Mouse (Mus musculus) midbrain, embryonic 11.5 days (tissue): ENCODE results near the gene Pex13. TPM values are rescaled to one million over a fixed set of nuclear protein-coding genes. Genes with fewer than 3 reads are reported as not detected.

Source experiments
- ATAC-seq: fragments of 200-750 bp; cut with Nextera tagmentation; 2 replicates; pipeline ENCODE4 v1.8.0; 2017; ENCODE audit warnings: moderate TSS enrichment, moderate library complexity; ENCODE audit not compliant: low FRiP score
- DNase-seq: peaks from one replicate; pipeline ENCODE4 v3.0.0; 2015; ENCODE audit warnings: low spot score; ENCODE audit errors: missing footprints
- H3K27ac ChIP-seq: fragments of 300-500 bp; sonication (generic); 2 replicates; pipeline ENCODE4 v1.5.1; 2014; ENCODE audit warnings: low read depth, low read length
- H3K27me3 ChIP-seq: fragments of 300-500 bp; sonication (generic); 2 replicates; pipeline ENCODE4 v1.6.1; 2014; ENCODE audit warnings: mild to moderate bottlenecking, low read length, moderate library complexity, mixed read lengths; ENCODE audit not compliant: control insufficient read depth, insufficient read depth
- H3K36me3 ChIP-seq: fragments of 300-500 bp; sonication (generic); 2 replicates; pipeline ENCODE4 v1.6.1; 2014; ENCODE audit warnings: mild to moderate bottlenecking, low read length, moderate library complexity, mixed read lengths; ENCODE audit not compliant: control insufficient read depth, insufficient read depth
- H3K4me1 ChIP-seq: fragments of 300-500 bp; sonication (generic); 2 replicates; pipeline ENCODE4 v1.6.1; 2014; ENCODE audit warnings: low read length; ENCODE audit not compliant: control insufficient read depth, insufficient read depth
- H3K4me2 ChIP-seq: fragments of 300-500 bp; sonication (generic); 2 replicates; pipeline ENCODE4 v1.6.1; 2014; ENCODE audit warnings: mild to moderate bottlenecking, moderate library complexity
- H3K4me3 ChIP-seq: fragments of 300-500 bp; sonication (generic); 2 replicates; pipeline ENCODE4 v1.5.1; 2014; ENCODE audit warnings: low read depth, low read length
- H3K9ac ChIP-seq: fragments of 300-500 bp; sonication (generic); 2 replicates; pipeline ENCODE4 v1.6.1; 2014; ENCODE audit warnings: low read length
- H3K9me3 ChIP-seq: fragments of 300-500 bp; sonication (generic); 2 replicates; pipeline ENCODE4 v1.6.1; 2016; ENCODE audit warnings: low read length; ENCODE audit not compliant: control insufficient read depth
- WGBS: fragments of 180-500 bp; shearing (Covaris S2); extraction: QIAGEN DNeasy Blood & Tissue Kit; methylation state at CpG from one replicate; pipeline ENCODE4 v1.1.7; 2014; 5-methylcytosine and 5-hydroxymethylcytosine counted together
- polyA plus RNA-seq: library from polyadenylated mRNA; unstranded; fragments of >200 nt; fragmentation: Nextera tagmentation; extraction: Ambion mirVana; gene quantifications from 2 replicates; pipeline ENCODE4 v1.2.1, GENCODE M21; 2014

Gene Pex13
- polyA plus RNA-seq, 1 experiment from 2014 or later = 45.0 TPM

DNA sequence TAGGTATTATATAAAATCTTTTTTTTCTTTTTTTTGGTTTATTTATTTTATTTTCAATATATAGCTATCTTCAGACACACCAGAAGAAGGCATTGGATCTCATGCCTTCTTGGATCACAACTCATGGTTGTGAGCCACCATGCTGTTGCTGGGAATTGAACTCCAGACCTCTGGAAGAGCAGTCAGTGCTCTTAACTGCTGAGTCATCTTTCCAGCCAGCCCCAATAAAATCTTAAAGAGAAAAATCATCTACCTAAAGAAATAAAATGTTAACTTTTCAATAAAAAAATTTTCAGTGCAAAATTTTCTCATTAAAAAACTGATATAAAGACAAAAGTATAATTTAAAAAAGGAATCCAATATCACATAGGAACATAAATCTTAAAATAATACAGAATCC lies 1.5 kb downstream of the Pex13 start:
- H3K4me3 ChIP-seq = no peak overlapping the region
- no peak overlapping the region for H3K9ac ChIP-seq
- no peak overlapping the region for H3K27ac ChIP-seq
- no peak for ATAC-seq
- no peak overlapping the region for H3K4me2 ChIP-seq
- no peaks in the 10 kb centered on the region for H3K9me3 ChIP-seq
- no peak for DNase-seq
- peaks cover 2% of the 10 kb centered on the region; the same call in 1 of the 2 replicates for H3K4me1 ChIP-seq
- H3K36me3 ChIP-seq = no peaks in the 10 kb centered on the region
- no peaks in the 10 kb centered on the region for H3K27me3 ChIP-seq

DNA sequence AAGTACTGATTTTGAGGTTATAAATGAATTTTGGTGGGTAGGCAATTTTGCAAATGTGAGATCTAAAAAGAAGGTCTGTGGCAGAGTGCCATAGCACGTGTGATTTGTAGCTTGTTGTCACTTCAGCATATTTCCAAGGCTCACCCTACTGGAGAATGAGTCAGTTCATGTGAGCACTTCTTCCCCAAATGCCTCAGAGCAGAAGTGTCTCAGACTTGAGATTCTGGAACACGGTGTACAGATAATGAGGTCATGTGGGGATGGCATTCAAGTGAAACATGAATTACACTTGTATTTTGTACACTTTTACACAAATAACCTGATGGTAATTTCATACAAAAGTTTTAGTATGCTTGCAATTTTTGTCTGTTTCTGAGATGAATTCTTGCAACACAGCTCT lies 8.0 kb downstream of the Pex13 start:
- Histone ChIP-seq H3K27me3 (no peaks in the 10 kb centered on the region), H3K4me2 (no peak overlapping the region), H3K36me3 (no peaks in the 10 kb centered on the region), H3K9ac (no peak overlapping the region), H3K4me1 (no peaks in the 10 kb centered on the region), H3K4me3 (no peak overlapping the region), H3K27ac (no peak overlapping the region), H3K9me3 (no peaks in the 10 kb centered on the region)
- DNase-seq = no peak
- ATAC-seq = no peak
- WGBS = 87% methylated on average over 2 of the region's 2 CpGs

DNA sequence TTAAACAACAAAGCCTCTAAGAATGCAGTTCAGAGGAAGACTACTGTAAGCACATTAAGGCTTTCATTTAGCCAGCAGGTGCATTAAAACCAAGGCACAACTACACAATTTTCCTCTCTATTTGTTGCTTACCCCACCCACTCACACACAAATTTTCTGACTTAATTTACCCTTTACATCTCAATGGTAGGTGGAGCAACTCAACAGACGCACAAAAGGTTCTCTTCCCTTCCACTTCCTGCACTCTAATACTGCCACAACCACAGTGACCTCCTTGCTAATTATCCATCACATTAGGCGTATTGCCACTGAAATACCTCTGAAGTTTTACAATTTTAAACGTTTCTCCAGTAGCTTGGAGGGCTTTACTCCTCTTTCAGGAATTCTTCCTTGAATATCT lies 12.1 kb downstream of the Pex13 start:
- no peaks in the 10 kb centered on the region for H3K4me1 ChIP-seq
- no peak overlapping the region for H3K4me2 ChIP-seq
- H3K9me3 ChIP-seq = no peaks in the 10 kb centered on the region
- no peak overlapping the region for H3K27ac ChIP-seq
- H3K36me3 ChIP-seq = no peaks in the 10 kb centered on the region; the same call in 1 of the 2 replicates
- H3K9ac ChIP-seq = no peak overlapping the region
- 74% methylated on average over 3 of the region's 3 CpGs for WGBS
- ATAC-seq (no peak), DNase-seq (no peak)
- H3K4me3 ChIP-seq = no peak overlapping the region
- H3K27me3 ChIP-seq = no peaks in the 10 kb centered on the region

DNA sequence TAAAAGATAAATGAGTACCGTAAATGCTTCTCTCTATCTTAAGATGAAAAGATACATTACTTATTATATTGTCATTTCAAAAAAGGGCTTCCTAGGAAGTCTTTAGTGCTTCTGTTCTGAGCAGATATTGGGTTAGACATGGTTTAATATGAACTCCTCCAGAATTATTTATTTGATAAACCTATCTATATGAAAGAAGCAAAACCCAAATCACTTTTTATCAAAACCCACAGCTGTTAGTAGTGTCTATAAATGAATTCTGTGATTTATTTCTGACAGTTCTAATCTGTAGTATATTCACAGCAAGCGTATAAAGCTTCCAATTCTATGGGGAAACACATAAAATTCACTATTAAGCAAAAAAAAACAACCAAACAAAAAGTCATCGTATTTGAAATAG lies 17.9 kb downstream of the Pex13 start:
- Histone ChIP-seq H3K4me1 (no peaks in the 10 kb centered on the region), H3K4me3 (no peak overlapping the region), H3K36me3 (no peaks in the 10 kb centered on the region; the same call in 1 of the 2 replicates), H3K27ac (no peak overlapping the region), H3K9ac (no peak overlapping the region), H3K27me3 (no peaks in the 10 kb centered on the region), H3K4me2 (no peak overlapping the region), H3K9me3 (no peaks in the 10 kb centered on the region)
- DNase-seq (no peak), ATAC-seq (no peak)
- 94% methylated on average over 3 of the region's 3 CpGs for WGBS

DNA sequence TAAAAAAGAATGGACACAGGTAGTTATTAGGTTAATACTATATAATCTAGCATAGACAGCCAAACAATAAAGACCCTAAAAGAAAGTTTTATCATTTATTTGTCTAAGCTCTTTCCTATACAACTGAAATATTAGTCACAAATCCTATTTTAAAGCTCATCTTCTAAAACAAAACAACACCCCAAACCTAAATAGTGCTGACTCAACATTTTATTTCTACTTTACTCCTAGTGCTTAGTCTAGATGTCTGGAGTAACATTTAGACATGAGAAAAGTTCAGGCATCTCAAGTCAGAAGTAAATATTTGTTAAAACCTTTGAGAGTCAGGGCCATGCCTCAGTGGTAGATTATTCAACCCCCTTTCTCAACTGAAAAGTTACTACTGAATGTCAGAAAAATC lies 18.3 kb downstream of the Pex13 start:
- DNase-seq (no peak), ATAC-seq (no peak)
- Histone ChIP-seq H3K4me2 (no peak overlapping the region), H3K27ac (no peak overlapping the region), H3K9ac (no peak overlapping the region), H3K4me3 (no peak overlapping the region), H3K36me3 (no peaks in the 10 kb centered on the region; the same call in 1 of the 2 replicates), H3K27me3 (no peaks in the 10 kb centered on the region), H3K9me3 (no peaks in the 10 kb centered on the region), H3K4me1 (no peaks in the 10 kb centered on the region)

- WGBS = 81% methylated on average over 8 of the region's 8 CpGs
- no peaks in the 10 kb centered on the region for H3K27me3 ChIP-seq
- no peaks in the 10 kb centered on the region for H3K4me1 ChIP-seq
- H3K36me3 ChIP-seq = no peaks in the 10 kb centered on the region
- H3K9ac ChIP-seq = no peak overlapping the region
- DNase-seq (no peak), ATAC-seq (no peak)
- no peak overlapping the region for H3K27ac ChIP-seq
- no peaks in the 10 kb centered on the region for H3K9me3 ChIP-seq
- no peak overlapping the region for H3K4me3 ChIP-seq
- H3K4me2 ChIP-seq = no peak overlapping the region
Measured at GRCm38 (mm10) chr11:23634573-23634972, 31.2 kb downstream of the Pex13 start.

GRCm38 (mm10) chr11:23633879-23634215 lies 31.9 kb downstream of the Pex13 start:
- Histone ChIP-seq H3K4me3 (peak overlapping the region; percentile 87), H3K9ac (no peak overlapping the region), H3K4me2 (peak overlapping the region; percentile 41), H3K27ac (no peak overlapping the region), H3K9me3 (no peaks in the 10 kb centered on the region), H3K36me3 (no peaks in the 10 kb centered on the region), H3K4me1 (no peaks in the 10 kb centered on the region), H3K27me3 (no peaks in the 10 kb centered on the region)
- WGBS = 14% methylated on average over 7 of the region's 7 CpGs
- ATAC-seq = no peak
- DNase-seq = no peak

- H3K9me3 ChIP-seq = no peaks in the 10 kb centered on the region
- H3K4me1 ChIP-seq = no peaks in the 10 kb centered on the region
- under 1% methylated on average over 86 of the region's 103 CpGs for WGBS
- peak within 1 kb of the TSS; percentile 90 for H3K27ac ChIP-seq
- peak within 1 kb of the TSS; percentile 75 for H3K9ac ChIP-seq
- peak within 1 kb of the TSS; percentile 59 for H3K4me2 ChIP-seq
- ATAC-seq (peak; percentile 100), DNase-seq (peak; percentile 99)
- peak within 1 kb of the TSS; percentile 87 for H3K4me3 ChIP-seq
- no peaks in the 10 kb centered on the region for H3K36me3 ChIP-seq
- no peaks in the 10 kb centered on the region for H3K27me3 ChIP-seq
Measured at GRCm38 (mm10) chr11:23632945-23633878, 32.5 kb downstream of the Pex13 start, which contains the start of gene 0610010F05Rik. 0610010F05Rik (minus strand) TSS chr11:23633639.

DNA sequence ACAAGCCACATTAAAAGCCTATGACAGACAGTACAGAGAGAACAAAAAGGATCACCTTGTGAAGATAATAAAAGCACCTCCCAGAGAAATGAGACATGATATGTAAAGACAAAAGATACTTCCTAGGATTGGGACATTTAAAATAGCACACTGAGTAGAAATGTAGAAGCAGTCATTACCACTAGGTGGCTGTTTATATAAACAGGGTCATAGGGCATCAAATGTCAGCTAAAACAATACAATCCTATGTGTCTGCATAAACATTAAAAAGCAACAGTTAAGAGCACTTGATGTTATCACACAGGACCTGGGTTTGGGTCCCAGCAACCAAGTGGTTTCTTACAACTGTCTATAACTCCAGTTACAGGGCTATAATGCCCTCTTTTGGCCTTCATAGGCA lies 35.1 kb downstream of the Pex13 start:
- DNase-seq (no peak), ATAC-seq (no peak)
- Histone ChIP-seq H3K9me3 (no peaks in the 10 kb centered on the region), H3K4me1 (no peaks in the 10 kb centered on the region), H3K27me3 (no peaks in the 10 kb centered on the region), H3K36me3 (no peaks in the 10 kb centered on the region), H3K4me2 (no peak overlapping the region), H3K4me3 (no peak overlapping the region), H3K9ac (no peak overlapping the region), H3K27ac (no peak overlapping the region)
